Mouse (Mus musculus) megakaryocyte, embryonic 14.5 days (primary cell): ENCODE data around the gene Gskip.

Source experiments
- FLI1 ChIP-seq: IDR thresholded peaks from 2 replicates; pipeline ENCODE4 v1.6.1; 2012; ENCODE audit warnings: low read length, inconsistent platforms, mixed read lengths
- GATA1 ChIP-seq: IDR thresholded peaks from 3 replicates; pipeline ENCODE4 v1.6.1; 2012; ENCODE audit warnings: mixed read lengths, low read length, inconsistent platforms, borderline replicate concordance

GRCm38 (mm10) chr12:105642770-105643321, 41.8 kb upstream of the Gskip start:
- TF ChIP-seq GATA1 (no peak), FLI1 (no peak)
